ENCODE assay signal across 16 mouse cellular contexts in the genomic region with DNA sequence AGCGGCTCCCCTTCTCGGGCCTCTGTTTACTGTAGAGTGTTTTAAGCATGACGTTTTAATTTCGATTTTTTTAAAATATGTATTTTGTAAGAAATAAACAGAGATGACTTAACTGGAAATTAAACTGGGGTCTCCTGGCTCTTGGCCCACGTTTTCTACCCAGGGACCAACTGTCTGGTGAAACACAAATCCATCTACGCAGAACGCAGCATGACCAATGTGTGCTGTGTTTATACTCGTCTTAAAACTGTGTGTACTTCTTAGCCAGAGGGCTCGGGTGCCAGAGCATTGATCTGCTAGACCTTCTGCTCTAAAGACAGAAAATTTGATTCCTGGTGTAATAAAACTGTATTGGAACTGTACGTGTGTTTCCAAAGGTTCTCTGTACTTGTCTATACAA.
"Had no signal": no experiment of that assay in that cellular context is flagged by ENCODE, and none has a peak within 500 bp of the region (broad histone marks: within the 10 kb centered on the region; RNA-seq: fewer than 3 reads in every experiment).

No protein-coding gene starts in this region.

- H3K9me3 ChIP-seq: neural tube, embryonic 12.5 days; neural tube, embryonic 13.5 days; neural tube, embryonic 15.5 days; stomach, embryonic 15.5 days had no signal

- H3K27me3 ChIP-seq: neural tube, embryonic 12.5 days; neural tube, embryonic 13.5 days; neural tube, embryonic 15.5 days; stomach, embryonic 15.5 days had no signal

- H3K4me1 ChIP-seq: neural tube, embryonic 12.5 days; neural tube, embryonic 13.5 days; neural tube, embryonic 15.5 days; stomach, embryonic 15.5 days had no signal

- H3K27ac ChIP-seq: neural tube, embryonic 12.5 days; neural tube, embryonic 13.5 days; neural tube, embryonic 15.5 days; stomach, embryonic 15.5 days; stomach, postnatal 0 days had no signal

- H3K9ac ChIP-seq: neural tube, embryonic 12.5 days; neural tube, embryonic 13.5 days; neural tube, embryonic 15.5 days; stomach, embryonic 15.5 days had no signal

- H3K4me3 ChIP-seq: neural tube, embryonic 12.5 days; neural tube, embryonic 13.5 days; neural tube, embryonic 15.5 days; stomach, embryonic 15.5 days had no signal

- DNase-seq: retina, postnatal 1 day; right cerebral cortex, adult 18-20 months; right cerebral cortex, postnatal 14 days; right cerebral cortex, postnatal 25 days; right cerebral cortex, postnatal 4 days; spleen, adult 18-20 months; thymus, adult 18-20 months; thymus, adult 2 months; thymus, postnatal 14 days; thymus, postnatal 36 days; thymus, postnatal 4 days had no signal

- H3K4me2 ChIP-seq: neural tube, embryonic 12.5 days; neural tube, embryonic 13.5 days; neural tube, embryonic 15.5 days; stomach, embryonic 15.5 days had no signal

- H3K36me3 ChIP-seq: neural tube, embryonic 12.5 days; neural tube, embryonic 13.5 days; neural tube, embryonic 15.5 days; stomach, embryonic 15.5 days had no signal
